Mouse (Mus musculus): ENCODE results near the gene Rnf123. TPM values are rescaled to one million over a fixed set of nuclear protein-coding genes. Genes with fewer than 3 reads are reported as not detected.

Gene Rnf123
- total and polyA plus RNA-seq, 2 experiments from 2014 or later = 32.9 to 40.5 TPM

DNA sequence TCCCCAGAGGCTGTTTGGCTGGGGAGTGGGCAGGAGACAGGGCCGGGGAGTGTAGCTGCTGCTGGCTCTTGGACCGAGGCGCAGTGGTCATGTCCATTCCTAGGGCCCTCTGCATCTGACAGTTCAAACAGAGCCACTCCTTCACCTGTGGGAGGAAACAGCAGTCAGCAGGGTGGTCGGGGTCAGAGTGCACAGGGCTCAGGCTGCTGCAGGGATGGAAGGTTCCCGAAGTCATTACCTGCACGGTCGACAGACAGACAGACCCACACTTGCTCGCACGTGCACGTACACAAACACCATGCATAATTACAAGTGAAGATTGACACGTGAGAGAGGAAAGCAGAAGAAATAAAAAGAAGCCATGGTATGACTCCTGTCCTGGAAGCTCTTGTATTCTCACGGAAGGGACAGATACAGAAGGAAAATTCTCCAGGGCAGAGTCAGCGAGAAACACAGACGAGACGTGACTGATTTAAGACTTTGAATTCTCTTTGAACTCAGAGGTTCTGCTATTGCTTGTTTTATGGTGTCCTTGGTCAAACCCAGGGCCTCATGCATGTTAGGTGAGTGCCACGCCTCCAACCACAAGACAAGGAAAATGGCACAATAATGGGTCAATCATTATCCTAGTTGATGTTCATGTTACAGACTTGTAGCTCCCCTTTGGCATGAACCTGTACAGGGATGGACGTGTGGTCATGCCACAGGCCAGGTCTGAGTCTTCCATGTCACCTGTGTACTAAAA, 43.5 kb upstream of the Rnf123 start:
- Histone ChIP-seq H3K27ac (ENCODE audit: low read depth) (no peak overlapping the region), H3K9me3 (replicated peaks; ENCODE audit: control insufficient read depth, low read length) (no peaks in the 10 kb centered on the region), H3K4me3 (ENCODE audit: low read depth, low read length) (no peak overlapping the region), H3K4me1 (ENCODE audit: control insufficient read depth, insufficient read depth) (no peaks in the 10 kb centered on the region), H3K9ac (replicated peaks; ENCODE audit: low read depth, low read length) (no peak overlapping the region), H3K36me3 (replicated peaks; ENCODE audit: control insufficient read depth, insufficient read depth, low read length) (no peaks in the 10 kb centered on the region), H3K27me3 (ENCODE audit: control insufficient read depth, insufficient read depth, low read length) (no peaks in the 10 kb centered on the region), H3K4me2 (ENCODE audit: low read depth, low read length) (no peak overlapping the region)
- DNase-seq (ENCODE audit: low spot score) (no peak), ATAC-seq (ENCODE audit: insufficient read depth, low read depth) (no peak)
- 83% methylated on average over 17 of the region's 17 CpGs for WGBS
- TF ChIP-seq EP300 (IDR thresholded peaks at IDR 0.05; ENCODE audit: low read depth) (no peak), CTCF (IDR thresholded peaks at IDR 0.05; ENCODE audit: low read depth) (no peak)

DNA sequence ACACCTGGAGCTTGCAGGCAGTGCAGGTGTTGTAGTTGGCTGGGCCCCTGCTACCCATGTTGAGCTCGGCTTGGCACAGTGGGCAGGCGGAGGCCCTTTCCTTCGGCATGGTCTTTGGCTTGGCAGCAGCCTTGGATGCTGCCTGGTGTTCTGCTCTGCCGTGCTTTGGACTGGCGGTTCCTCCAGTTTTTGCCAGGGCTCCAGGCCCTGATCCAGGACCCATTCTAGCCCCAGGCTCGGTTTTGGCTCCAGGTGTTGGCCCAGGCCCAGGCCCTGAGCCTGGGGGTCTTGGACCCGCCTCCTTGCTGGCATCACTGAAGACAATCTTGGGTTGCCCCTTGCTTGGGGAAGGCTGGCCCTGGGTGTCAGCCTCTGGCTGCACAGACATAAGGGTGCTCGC, 42.6 kb upstream of the Rnf123 start:
- H3K9ac ChIP-seq (replicated peaks; ENCODE audit: low read depth, low read length) = no peak overlapping the region
- no peak overlapping the region for H3K27ac ChIP-seq (ENCODE audit: low read depth)
- H3K4me3 ChIP-seq (ENCODE audit: low read depth, low read length) = no peak overlapping the region
- TF ChIP-seq CTCF (IDR thresholded peaks at IDR 0.05; ENCODE audit: low read depth) (no peak), EP300 (IDR thresholded peaks at IDR 0.05; ENCODE audit: low read depth) (no peak)
- no peaks in the 10 kb centered on the region for H3K36me3 ChIP-seq (replicated peaks; ENCODE audit: control insufficient read depth, insufficient read depth, low read length)
- ATAC-seq (ENCODE audit: insufficient read depth, low read depth) (no peak), DNase-seq (ENCODE audit: low spot score) (no peak)
- WGBS = 84% methylated on average over 8 of the region's 8 CpGs
- no peaks in the 10 kb centered on the region for H3K27me3 ChIP-seq (ENCODE audit: control insufficient read depth, insufficient read depth, low read length)
- H3K4me2 ChIP-seq (ENCODE audit: low read depth, low read length) = no peak overlapping the region
- H3K9me3 ChIP-seq (replicated peaks; ENCODE audit: control insufficient read depth, low read length) = no peaks in the 10 kb centered on the region
- H3K4me1 ChIP-seq (ENCODE audit: control insufficient read depth, insufficient read depth) = no peaks in the 10 kb centered on the region

DNA sequence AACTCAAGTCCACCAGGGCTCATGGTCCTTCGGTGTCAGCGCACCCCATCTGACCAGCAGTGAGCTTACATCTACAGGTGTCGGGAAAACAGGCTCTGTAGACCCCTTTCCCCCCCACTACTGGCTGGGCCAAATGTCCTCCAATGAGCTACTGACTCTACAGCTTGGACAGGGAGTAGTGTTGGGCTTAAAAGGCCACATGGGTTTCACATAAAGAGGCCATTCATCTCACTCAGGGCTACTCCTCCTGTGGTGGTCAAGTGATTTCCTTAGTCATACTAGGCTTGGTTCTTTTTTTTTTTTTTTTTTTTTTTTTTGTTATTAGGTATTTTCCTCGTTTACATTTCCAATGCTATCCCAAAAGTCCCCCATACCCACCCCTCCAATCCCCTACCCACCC, 40.8 kb upstream of the Rnf123 start:
- no peak for DNase-seq (ENCODE audit: low spot score)

DNA sequence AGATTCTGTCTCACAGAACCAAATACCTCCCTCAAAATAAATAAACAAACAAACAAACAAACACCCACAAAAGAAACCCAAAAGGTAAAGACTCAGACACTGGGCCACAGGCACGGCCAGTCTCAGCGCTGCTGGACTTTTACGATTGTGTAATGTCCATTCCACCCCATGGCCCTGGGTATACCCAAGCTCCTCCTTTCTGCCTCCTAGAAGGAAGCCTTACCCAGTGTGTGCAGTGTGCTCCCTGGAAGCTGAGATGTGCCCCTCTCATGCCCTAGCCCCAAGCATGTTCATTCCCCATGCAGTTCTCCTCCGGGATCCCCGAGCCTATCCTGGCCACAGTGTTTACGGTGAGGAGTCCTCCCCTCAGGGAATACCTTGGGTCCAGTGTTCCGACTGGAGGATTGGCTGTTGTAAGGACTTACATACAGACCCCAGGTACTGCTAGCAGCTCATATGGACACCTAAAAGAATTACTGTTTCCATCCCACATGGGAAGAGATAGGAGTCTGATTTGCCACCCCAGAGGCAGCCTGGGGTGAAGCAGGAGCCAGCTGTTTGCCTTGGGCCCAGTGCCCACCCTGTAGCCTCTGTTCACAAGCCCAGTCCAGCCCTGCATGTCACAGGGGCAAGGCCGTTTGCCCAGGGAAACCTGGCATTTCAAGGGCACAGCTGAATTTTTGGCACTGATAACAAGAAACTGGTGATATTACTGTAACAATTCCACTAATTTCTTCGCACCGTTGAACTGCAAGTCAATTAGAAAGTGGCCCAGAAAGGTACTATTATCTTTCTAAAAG, 38.2 kb upstream of the Rnf123 start:
- DNase-seq (ENCODE audit: low spot score) = no peak
- no peak overlapping the region for H3K4me3 ChIP-seq (ENCODE audit: low read depth, low read length)

More for the DNA sequence above, 40.8 kb upstream of the Rnf123 start:
- Histone ChIP-seq H3K4me2 (ENCODE audit: low read depth, low read length) (no peak overlapping the region), H3K4me3 (ENCODE audit: low read depth, low read length) (no peak overlapping the region), H3K9me3 (replicated peaks; ENCODE audit: control insufficient read depth, low read length) (no peaks in the 10 kb centered on the region), H3K27me3 (ENCODE audit: control insufficient read depth, insufficient read depth, low read length) (no peaks in the 10 kb centered on the region), H3K9ac (replicated peaks; ENCODE audit: low read depth, low read length) (no peak overlapping the region), H3K27ac (ENCODE audit: low read depth) (no peak overlapping the region), H3K36me3 (replicated peaks; ENCODE audit: control insufficient read depth, insufficient read depth, low read length) (no peaks in the 10 kb centered on the region), H3K4me1 (ENCODE audit: control insufficient read depth, insufficient read depth) (peaks cover 7% of the 10 kb centered on the region)
- TF ChIP-seq EP300 (IDR thresholded peaks at IDR 0.05; ENCODE audit: low read depth) = no peak
- no peak for TF ChIP-seq CTCF (IDR thresholded peaks at IDR 0.05; ENCODE audit: low read depth)
- no peak for ATAC-seq (ENCODE audit: insufficient read depth, low read depth)
- WGBS = 79% methylated on average over 3 of the region's 4 CpGs

DNA sequence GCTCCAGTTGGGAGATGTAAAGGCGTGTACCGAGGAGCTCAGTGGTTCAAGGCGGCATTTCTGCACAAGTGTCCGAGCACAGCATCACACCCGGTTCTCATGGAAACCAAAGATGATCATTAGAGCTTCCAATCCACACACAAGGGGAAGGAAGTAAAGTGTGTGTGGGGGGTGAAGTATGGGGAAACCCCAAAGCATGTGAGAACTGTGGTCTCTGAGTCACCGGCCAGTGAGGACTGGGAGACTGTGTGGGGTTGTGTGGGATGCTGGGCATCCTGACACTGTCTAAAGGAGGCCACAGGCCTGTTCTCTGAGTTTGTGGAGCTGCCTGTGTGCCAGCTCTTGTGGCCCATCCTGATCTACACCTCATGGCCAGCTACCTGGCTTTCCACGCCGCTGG, 37.5 kb upstream of the Rnf123 start:
- WGBS = 87% methylated on average over 8 of the region's 8 CpGs
- Histone ChIP-seq H3K27ac (ENCODE audit: low read depth) (no peak overlapping the region), H3K27me3 (ENCODE audit: control insufficient read depth, insufficient read depth, low read length) (no peaks in the 10 kb centered on the region), H3K9me3 (replicated peaks; ENCODE audit: control insufficient read depth, low read length) (no peaks in the 10 kb centered on the region), H3K4me1 (ENCODE audit: control insufficient read depth, insufficient read depth) (peaks cover 7% of the 10 kb centered on the region), H3K9ac (replicated peaks; ENCODE audit: low read depth, low read length) (no peak overlapping the region), H3K4me2 (ENCODE audit: low read depth, low read length) (no peak overlapping the region), H3K36me3 (replicated peaks; ENCODE audit: control insufficient read depth, insufficient read depth, low read length) (no peaks in the 10 kb centered on the region), H3K4me3 (ENCODE audit: low read depth, low read length) (no peak overlapping the region)
- TF ChIP-seq CTCF (IDR thresholded peaks at IDR 0.05; ENCODE audit: low read depth) (no peak), EP300 (IDR thresholded peaks at IDR 0.05; ENCODE audit: low read depth) (no peak)
- no peak for ATAC-seq (ENCODE audit: insufficient read depth, low read depth)
- no peak for DNase-seq (ENCODE audit: low spot score)

More for the DNA sequence above, 38.2 kb upstream of the Rnf123 start:
- peaks cover 7% of the 10 kb centered on the region for H3K4me1 ChIP-seq (ENCODE audit: control insufficient read depth, insufficient read depth)
- H3K36me3 ChIP-seq (replicated peaks; ENCODE audit: control insufficient read depth, insufficient read depth, low read length) = no peaks in the 10 kb centered on the region
- TF ChIP-seq EP300 (IDR thresholded peaks at IDR 0.05; ENCODE audit: low read depth) = no peak
- TF ChIP-seq CTCF (IDR thresholded peaks at IDR 0.05; ENCODE audit: low read depth) = no peak
- H3K27ac ChIP-seq (ENCODE audit: low read depth) = no peak overlapping the region
- H3K27me3 ChIP-seq (ENCODE audit: control insufficient read depth, insufficient read depth, low read length) = no peaks in the 10 kb centered on the region
- no peak for ATAC-seq (ENCODE audit: insufficient read depth, low read depth)
- H3K9ac ChIP-seq (replicated peaks; ENCODE audit: low read depth, low read length) = no peak overlapping the region
- 79% methylated on average over 10 of the region's 10 CpGs for WGBS
- H3K9me3 ChIP-seq (replicated peaks; ENCODE audit: control insufficient read depth, low read length) = no peaks in the 10 kb centered on the region
- no peak overlapping the region for H3K4me2 ChIP-seq (ENCODE audit: low read depth, low read length)

All from heart, postnatal 0 days (tissue).